Mouse (Mus musculus): ENCODE results near the gene Nemp1. TPM values are rescaled to one million over a fixed set of nuclear protein-coding genes. Genes with fewer than 3 reads are reported as not detected.

Nemp1 gene
- total RNA-seq, 2 experiments from 2014 or later: 2.5 to 2.7 TPM

DNA sequence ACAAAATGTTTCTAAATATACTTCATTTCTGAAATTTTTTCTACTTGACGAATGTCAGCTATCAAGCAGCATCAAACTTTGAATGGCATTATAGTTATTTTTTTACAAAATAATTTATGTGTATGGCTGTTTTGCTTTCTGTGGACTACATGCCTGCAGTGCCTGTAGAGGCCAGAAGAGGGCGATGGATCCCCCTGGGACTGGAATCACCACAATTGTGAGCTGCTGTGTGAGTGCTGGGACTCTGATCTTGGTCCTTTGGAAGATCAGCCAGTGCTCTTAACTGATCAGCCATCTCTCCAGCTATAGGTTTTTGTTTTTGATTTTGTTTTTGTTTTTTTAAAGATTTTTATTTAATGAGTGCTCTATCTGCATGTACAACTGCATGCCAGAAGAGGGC is 4.6 kb downstream of the Nemp1 start:
- DNase-seq (ENCODE audit: low spot score): no peak

DNA sequence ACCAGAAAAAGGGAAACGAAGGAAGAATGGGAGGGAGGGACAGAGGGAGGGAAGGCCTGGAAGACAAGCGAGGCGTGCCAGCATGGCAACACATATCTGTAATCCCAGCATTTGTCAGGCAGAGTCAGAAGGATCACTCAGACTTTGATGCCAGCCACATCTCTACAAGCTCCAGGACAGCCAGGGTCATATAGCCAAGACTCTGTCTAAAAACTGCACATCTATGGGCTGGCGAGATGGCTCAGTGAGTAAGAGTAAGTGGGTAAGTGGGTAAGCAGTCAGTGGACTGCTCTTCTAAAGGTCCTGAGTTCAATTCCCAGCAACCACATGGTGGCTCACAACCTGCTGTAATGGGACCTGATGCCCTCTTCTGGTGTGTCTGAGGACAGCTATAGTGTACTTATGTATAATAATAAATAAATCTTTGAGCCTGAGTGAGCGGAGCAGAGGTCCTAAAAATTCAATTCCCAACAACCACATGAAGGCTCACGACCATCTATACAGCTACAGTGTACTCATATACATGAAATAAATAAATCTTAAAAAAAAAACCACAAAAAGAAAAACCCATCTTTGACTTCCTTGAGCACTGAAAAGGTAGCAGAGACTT is 7.5 kb downstream of the Nemp1 start:
- no peak for DNase-seq (ENCODE audit: low spot score)

DNA sequence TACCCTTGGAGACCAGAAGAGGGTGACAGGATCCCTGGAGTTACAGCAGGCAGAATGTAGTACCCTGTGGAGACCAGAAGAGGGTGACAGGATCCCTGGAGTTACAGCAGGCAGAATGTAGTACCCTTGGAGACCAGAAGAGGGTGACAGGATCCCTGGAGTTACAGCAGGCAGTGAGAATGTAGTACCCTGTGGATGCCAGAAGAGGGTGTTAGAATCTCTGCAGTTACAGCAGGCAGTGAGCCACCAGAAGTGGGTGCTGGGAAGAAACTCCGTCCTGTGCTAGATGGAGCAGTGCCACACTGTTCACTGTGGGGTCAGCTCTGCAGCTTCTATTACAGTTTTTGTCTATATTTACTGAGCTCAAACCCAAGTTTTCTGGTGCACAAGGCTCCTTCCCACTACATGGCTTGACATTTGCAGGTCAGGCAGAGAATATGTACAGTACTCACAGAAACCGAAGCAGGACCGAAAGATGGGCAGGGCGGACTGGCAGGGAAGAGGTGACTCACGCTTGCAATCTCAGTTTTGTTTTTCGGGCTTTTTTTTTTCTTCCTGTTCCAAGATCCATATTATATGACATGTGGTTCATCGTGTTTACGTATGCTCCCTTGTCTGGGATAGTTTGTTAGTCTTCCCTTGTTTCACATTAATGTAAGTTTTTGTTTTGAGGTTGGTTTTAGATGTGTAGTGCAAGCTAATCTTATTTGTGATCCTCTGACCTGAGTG is 8.3 kb downstream of the Nemp1 start:
- peak; percentile 94 for DNase-seq (ENCODE audit: low spot score)

DNA sequence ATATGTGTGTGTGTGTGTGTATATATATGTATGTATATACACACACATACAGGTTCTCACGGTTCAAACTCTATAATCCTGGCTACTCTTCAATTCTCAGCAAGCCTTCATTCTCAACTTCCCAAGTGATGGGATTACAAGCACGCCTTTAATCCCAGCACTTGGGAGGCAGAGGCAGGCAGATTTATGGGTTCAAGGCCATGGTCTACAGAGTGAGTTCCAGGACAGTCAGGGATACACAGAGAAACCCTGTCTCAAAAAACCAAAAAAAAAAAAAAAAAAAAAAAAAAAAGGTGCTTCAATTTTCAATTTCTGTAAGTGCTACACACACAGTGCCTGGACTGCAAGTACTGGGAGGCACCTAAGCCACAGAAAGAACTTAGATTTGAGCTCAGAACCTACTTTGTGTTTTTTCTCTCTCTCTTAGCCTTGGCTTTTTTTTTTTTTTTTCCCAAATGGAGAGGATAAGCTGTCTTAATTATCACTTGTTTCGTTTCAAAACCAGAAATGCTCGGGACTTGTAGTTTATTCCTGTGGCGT is 9.2 kb downstream of the Nemp1 start:
- DNase-seq (ENCODE audit: low spot score): no peak

DNA sequence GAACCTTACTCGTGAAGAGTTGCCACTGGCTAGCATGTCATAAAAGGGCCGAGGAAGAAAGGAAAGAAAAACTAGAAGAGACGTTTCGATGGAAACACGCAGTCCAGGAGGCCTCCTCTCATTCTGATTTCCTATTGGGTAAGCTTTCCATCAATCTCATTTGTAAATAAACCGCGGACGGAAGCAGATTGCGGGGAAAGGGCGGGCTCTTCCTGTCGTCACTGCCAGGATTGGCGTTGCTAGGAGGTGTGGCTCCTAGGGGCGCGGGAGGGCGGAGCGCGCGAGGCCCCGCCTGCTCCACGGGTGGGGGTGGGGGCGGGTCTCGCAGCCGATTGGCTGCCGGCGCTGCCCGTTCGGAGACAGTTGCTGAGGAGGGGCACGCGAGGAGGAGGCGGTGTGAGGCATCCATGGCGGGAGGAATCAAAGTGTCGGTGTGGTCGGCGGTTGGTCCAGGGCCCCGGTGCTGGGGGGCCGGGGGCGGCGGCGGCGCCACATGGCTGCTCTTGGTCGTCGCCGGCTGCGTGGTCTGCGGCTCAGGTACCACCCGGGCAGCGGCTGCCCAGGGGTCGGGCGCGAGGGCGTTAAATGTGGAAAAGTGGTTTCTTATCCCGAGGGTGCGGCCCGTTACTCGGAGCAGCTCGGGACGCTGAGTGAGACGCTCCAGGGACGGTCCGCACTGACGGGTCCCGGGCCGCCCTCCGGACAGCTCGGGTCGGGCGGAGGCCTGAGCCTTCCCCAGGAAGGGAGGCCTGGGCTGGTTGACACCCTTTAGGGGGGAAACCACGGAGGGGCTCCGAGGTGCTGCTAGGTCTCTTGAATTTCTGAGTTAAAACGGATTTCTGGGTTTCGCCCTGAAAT is 10.2 kb downstream of the Nemp1 start:
- DNase-seq (ENCODE audit: low spot score): peak; percentile 94

DNA sequence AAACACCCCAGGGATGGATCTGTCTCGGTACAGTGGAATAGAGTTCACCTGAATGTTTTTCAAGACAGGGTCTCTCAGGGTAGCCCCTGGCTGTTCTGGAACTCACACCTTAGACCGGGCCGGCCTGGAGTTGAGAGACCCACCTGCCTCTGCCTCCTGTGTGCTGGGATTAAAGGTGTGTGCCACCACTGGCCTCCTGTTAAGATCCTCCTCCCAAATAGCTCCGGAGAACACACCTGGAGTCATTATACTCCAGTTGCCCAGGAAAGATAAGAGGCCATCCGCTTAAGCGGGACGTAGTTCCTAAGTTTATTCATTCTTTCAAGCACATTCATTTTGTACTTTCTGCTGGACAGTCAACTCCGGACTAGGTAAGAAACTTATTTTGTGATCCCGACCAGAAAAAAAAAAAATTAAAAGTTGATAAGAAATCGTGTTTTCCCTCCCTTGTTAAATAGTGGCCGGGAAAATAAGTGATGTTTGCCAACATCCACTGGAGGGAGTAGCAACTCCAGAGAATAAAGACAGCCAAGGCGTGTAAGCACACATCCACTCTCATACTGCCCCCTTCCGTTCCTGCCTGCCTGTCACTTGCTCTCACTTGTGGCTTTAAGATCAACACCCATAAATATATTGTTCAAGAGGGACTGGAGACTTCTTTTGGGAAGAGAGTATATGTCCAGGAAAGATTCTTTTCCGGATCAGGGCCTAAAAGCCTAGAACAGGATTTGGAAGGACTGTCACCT is 11.1 kb downstream of the Nemp1 start:
- DNase-seq (ENCODE audit: low spot score): peak; percentile 53

DNA sequence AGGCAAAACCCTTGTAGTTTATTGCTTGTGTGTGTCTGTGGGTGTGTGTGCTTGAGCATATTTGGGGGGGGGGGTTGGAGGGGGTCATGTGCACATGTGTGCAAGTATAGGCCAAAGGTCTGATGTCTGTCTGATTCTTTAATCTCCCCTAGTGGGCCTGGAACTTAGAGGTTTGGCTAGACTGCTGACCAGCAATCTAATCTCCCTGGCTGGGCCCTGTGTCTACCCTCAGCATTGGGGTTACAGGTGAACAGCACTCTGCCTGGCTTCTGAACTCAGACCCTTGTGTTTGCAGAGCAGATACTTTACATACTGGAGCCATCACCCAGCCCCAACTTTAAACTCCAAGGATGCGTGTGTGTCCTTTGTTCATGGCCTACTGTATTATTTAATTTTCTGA is 12.5 kb downstream of the Nemp1 start:
- no peak for DNase-seq (ENCODE audit: low spot score)

DNA sequence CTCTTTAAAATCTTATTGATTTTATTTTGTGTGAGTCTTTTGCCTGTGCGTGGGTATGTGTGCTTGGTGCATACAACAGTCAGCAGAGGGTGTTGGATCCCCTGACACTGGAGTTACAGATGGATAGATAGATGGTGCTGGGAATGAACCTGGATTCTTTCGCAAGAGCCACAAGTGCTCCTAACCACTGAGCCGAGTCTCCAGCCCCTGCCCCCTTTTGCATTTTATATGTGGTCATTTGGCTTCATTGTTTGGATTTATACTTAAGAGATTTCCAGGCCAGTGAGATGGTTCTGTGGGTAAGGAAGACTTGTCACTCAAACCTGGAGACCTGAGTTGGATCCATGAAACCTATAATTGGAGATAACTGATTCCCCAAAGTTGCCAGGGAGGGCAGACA is 13.2 kb downstream of the Nemp1 start:
- no peak for DNase-seq (ENCODE audit: low spot score)

DNA sequence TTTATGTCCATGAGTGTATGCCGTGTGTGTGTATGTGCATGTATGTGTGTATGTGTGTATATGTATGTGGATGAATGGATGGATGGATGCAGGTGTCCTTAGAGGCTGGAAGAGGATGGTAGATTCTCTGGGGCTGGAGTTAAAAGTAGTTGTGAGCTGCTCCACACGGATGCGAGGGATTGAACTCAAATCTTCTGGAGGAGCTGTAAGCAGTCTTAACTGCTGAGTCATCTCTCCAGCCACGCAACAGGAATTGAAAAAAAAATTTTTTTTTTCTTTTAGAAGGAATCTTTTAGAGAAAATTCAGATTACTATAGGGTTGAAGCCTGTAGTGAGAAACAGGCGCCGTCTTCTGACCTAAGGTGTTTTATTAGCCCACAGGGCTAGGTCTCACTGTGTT is 16.2 kb downstream of the Nemp1 start:
- DNase-seq (ENCODE audit: low spot score): no peak

DNA sequence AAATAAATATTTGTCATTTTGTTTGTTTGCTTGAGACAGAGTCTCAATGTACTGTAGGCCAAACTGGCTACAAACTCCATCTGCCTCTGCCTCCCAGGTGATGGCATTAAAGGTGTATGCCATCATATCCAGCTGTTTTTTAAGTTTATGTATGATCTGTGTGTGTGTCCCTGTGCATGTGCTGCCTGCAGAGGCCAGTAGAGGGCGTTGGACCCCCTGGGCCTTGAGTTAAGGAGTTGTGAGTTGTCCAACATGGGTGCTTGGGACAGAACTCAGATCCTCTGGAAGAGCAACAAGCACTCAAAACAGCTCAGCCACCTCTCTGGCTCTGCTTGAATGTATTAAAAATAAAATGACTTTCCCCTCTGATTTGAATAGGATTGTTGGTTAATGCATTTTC is 24.4 kb downstream of the Nemp1 start:
- no peak for DNase-seq (ENCODE audit: low spot score)

DNA sequence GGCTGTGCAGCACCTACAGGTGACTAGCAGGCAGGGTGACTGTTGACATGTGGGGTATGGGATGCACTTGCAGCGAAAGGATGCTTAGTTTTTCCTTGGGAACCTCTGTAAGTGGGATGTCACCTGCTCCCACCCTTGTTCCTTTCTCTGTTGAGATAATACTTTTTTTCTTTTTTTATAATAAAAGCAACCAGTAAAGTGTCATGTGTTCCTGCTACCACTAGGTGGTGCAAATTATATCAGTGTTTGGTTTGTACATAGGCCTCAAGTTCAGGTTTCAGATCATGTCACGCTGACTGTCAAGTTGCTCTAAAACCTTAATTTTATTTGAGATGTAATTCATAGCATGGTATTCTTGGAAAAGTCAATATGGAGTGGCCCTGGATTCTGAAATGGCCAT is 27.9 kb downstream of the Nemp1 start:
- DNase-seq (ENCODE audit: low spot score): no peak

DNA sequence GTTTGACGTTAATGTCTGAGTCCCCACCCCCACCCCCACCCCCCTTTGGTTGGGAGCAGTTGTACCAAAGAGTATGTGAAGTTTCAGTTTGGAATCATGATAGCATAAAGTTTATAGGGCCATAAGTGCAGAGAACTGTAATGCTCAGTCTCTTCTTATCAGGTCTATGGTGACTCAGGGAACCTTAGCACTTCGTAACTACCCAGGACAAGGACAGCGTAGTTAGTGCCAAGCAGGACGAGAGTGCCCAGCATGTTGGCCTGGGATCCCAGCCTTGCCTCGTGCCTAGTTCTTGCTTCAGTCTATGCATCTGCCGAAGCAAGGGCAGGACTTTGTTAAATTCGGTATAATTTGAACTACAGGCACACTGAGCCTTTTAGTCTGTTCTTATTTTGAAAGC is 29.1 kb downstream of the Nemp1 start:
- no peak for DNase-seq (ENCODE audit: low spot score)

DNA sequence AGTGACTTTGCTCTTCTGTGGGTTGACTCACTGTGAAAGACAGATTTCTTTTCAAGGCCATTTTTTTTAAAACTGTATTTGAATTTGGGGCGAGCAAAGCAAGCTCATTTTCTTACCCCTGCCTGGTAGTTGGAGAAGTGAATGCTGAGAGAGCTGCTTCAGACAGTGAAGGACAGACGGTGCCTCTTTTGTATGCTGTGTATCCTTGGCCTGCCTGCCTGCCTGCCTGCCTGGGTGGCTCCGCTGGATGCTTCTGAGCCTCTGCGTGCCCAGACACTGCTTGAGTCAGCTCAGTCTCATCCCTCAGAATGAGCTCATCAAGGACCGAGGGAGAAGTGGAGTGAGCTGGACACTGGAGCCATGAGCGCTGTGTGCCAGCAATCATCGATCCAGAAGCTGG is 32.3 kb downstream of the Nemp1 start:
- no peak for DNase-seq (ENCODE audit: low spot score)

DNA sequence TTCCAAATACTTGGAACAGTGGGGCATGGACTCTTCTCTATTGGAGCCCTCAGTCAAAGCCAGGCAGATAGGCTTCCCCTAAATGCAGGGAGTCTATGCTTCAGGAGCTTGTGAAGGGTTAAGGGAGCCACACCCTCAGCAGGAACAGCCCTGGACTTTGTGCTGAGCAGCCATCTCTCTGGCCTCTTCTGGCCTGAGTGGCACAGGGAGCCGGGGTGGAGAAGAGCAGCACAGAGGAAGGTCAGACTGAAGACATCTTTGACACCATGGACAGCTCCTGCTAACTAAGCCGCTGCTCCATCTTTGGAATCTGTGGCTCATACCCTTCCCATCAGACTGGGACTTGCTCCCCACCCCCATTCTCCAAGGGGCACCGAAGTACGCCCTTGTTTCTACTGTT is 36.6 kb downstream of the Nemp1 start:
- DNase-seq (ENCODE audit: low spot score): no peak

DNA sequence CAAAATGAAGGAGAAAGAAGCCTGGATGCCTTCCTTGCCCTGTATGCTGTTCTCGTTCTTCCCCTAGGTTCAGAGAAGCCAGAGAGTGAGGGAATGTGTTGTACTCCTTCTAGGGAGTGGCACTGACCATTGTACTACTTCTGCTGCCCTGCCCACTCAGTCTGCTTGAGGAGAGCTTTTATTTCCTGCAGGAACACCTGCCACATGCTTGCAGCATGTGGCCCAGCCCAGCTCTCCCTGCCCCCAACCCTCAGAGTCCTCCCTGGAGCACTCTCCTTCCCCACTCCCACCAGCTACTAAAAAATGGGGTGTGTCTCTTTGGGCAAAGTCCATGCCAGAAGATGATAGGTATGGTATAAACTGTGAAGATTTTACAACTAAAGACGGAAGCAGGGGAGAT is 37.6 kb downstream of the Nemp1 start:
- DNase-seq (ENCODE audit: low spot score): no peak

DNA sequence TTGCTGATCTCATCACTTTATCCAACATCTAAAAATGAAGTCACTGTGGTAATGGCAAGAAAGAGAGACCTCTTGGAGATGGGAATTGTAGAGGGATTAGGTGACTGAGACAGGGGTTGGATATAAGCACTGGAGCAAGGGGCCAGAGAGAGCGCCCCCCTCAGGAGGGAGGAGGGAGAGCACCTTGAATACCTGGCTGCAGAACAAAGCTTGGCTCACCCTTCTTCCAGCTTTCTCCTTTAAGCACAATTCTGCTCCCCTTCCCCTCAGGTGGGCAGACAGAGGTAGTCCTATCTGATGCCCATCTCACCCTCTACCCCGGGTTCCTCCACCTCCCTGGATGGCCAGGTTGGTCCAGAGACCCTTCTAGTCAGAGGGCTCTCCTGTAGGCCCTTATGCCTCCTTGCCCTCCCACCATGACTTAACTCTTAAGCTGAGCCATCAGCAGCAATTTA is 38.1 kb downstream of the Nemp1 start, which contains the start of gene Myo1a:
TSS of gene Myo1a (plus strand) at position 405 of the 455 bp plus-strand sequence.
- DNase-seq (ENCODE audit: low spot score): no peak

DNA sequence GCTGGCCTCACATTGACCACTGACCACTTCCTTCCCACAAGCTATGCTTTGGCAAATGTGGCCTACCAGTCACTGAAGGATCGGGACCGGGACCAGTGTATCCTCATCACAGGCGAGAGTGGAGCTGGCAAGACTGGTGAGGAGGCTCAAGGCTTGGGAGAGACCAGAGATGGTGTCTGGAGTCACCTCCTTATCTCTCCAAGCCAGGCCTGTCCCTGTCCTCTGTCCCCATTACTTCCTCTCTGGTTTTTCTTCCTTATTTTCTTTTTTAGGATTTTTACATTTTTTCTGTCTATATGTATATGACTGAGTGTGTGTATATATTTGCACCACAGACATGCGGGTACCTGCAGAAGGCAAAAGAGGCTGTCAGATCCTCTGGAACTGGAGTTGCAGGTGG is 39.1 kb downstream of the Nemp1 start:
- DNase-seq (ENCODE audit: low spot score): no peak

DNA sequence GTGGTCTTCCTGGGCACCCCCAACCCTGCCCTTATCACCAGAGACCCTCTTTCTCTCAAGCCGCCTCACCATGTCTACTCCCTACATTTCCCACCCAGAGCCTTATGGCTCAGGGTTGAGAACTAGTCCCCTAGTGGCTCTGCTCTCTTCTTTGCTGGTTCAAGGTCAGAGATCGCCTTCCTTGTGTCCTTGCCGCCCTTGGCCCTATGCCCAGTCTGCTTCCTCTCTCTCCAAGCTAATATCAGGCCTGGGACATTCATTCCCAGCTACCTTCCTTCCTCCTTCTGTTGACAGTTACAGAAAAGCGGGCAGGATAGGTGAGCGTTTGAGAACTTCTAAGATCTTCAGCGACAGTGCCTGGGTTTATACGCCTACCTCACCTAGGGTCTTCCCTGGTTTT is 41.0 kb downstream of the Nemp1 start:
- DNase-seq (ENCODE audit: low spot score): no peak

DNA sequence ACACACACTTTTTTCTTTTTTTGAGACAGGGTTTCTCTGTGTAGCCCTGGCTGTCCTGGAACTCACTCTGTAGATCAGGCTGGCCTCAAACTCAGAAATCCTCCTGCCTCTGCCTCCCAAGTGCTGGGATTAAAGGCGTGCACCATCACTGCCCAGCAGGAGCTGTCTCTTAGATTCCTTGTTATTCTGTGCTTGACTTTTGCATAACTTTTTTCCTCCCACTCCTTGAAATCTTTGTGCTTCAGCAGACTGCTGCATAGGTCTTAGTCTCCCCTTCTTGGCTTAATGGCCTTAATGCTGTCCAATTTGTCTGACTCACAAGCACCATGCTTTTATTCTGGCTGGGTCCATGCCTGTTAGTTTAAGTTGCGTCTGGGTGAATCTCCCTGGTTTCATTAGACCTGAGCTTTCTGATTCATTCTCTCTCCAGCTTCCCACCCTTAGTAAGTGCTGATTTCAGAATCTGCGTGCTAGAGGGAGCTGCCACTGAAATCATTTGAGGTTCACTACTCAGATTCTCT is 42.2 kb downstream of the Nemp1 start:
- DNase-seq (ENCODE audit: low spot score): no peak

DNA sequence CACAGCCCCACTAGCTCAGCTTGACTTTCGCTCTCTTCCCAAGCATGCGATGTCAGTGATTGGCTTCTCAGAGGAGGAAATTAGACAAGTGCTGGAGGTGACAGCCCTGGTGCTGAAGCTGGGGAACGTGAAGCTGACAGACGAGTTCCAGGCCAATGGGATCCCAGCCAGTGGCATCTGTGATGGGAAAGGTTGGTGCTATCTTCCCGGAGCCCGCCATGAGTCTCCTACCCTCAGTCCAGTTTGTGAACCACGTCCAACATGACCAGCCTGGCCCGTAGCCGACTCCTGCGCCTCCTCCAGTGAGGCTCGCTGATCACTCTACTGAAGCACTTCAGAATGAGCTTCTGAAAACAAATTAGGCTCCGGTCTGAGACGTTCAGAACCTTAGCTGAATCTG is 43.6 kb downstream of the Nemp1 start:
- DNase-seq (ENCODE audit: low spot score): no peak

DNA sequence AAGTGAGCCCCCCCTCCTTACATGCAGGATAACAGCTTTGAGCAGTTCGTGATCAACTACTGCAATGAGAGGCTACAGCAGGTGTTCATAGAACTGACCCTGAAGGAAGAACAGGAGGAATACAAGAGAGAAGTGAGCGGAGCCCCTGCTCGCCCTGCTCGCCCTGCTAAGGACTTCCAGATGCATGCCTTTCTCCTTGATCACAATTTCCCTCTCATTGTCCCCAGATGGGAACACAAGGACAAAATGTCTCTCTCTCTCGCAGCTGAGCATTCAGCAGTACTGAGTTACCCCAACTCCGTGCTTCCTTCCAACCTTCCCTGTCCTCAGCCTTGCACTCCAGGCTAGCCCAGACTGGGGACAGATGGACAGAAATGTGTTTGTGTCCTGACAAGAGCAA is 46.0 kb downstream of the Nemp1 start:
- DNase-seq (ENCODE audit: low spot score): no peak

Measured in gastrocnemius, adult 18-20 months (tissue).